Mouse (Mus musculus) central nervous system, embryonic 11.5 days (tissue): Measurements from ENCODE around the gene E130114P18Rik. TPM values are rescaled to one million over a fixed set of nuclear protein-coding genes. Genes with fewer than 3 reads are reported as not detected.

Experiments used
- polyA plus RNA-seq: library from polyadenylated mRNA; depleted of rRNA; stranded (reverse); fragments of >200 nt; gene quantifications from 2 replicates; pipeline ENCODE4 v1.2.3, GENCODE M21; 2012; rRNA removed

E130114P18Rik gene
- polyA plus RNA-seq: 10.8 and 14.4 TPM in 2 replicates

GRCm38 (mm10) chr4:97777706-97778176 lies at the start of gene E130114P18Rik:
Gene E130114P18Rik, minus strand, starts transcription at chr4:97778078.

DNA sequence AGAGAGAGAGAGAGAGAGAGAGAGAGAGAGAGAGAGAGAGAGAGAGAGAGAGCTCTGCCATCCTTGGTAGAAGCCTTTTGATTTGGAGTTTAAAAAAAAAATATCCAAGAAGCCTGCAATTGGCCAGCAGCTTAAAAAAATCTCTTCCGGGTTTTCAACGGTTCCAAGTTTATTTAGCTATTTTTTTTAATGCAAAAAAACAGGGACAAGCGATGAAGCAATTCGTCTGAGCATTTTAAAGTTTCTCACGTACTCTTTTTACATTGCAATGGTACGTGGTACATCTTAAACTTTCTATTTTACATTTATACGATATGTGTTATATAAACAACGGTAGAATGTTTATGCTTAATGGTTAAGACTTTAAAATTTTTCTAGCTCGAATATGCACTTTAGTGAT lies 5.2 kb downstream of the E130114P18Rik start, which contains the start of gene Nfia:
Gene Nfia (plus strand): TSS at position 94 of the 400 bp plus-strand sequence.

Other genes with a start within 250 kb of the E130114P18Rik start
- gene Nfia, start 5.3 kb downstream of the E130114P18Rik start, polyA plus RNA-seq: 16.9 and 27.5 TPM in 2 replicates